Mouse (Mus musculus): ENCODE measurements at regions not wholly inside any gene's neighbourhood (a gene's known extent, or its start where the extent isn't known, plus 50 kb on each side); places are given as distances from the start of the nearest gene placed in this dataset.

DNA sequence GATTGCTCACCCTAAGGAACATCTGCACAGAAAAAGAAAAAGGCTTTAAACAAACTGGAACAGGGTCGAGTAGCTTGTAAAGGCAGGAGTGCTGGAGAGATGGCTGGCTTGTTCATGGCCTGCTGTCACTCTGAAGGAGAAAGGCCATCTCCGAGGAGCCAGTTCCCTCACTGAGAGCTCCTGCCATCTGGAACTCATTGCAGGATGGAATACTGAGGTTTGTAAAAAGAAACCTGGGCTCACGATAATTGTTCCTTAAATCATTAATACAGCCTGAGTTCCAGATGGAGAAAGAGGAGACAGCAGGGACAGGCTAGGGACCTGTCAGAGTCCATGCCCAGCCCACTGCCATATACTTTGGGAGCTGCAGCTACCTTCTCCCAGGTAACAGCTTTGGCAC lies 100.8 kb upstream of the Gm12830 start:
- no peak for DNase-seq

- no peak for DNase-seq
Measured at GRCm38 (mm10) chr4:114721386-114721785, 100.1 kb upstream of the Gm12830 start.

GRCm38 (mm10) chr4:114728235-114729000 lies 93.1 kb upstream of the Gm12830 start:
- DNase-seq: no peak

DNA sequence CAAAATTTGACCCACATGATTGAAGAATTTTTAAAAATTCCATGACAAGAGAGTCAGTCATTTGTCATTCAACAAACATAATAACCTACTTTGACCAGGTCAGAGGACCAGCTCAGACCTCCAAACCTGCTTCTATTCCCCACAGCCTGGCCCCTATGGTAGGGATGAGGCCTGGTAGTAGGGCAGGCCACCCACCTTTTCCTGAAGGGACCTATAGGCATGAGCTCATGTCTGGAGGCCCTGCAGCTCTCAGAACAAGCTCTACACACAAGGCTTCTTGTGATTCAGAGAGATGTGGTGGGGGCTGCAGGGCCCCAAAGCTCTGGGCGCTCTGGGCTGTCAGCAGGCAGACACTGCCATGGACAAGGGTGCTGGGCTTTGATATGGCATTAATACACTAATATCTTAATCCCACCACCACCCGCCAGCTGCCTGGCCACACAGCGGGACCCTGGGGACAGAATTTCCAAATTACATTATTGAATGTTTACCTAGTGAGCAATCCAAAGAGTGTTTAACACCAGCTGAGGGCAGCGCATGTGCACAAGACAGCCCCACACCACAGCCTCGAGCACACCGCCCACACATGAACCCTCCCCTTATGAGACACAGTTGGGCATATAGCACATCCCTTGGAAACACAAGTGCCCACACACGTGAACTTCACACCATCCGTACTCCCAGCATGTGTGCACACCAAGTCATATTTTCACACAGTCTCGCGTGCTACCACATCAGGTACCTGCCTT lies 88.1 kb upstream of the Gm12830 start:
- no peak for DNase-seq

DNA sequence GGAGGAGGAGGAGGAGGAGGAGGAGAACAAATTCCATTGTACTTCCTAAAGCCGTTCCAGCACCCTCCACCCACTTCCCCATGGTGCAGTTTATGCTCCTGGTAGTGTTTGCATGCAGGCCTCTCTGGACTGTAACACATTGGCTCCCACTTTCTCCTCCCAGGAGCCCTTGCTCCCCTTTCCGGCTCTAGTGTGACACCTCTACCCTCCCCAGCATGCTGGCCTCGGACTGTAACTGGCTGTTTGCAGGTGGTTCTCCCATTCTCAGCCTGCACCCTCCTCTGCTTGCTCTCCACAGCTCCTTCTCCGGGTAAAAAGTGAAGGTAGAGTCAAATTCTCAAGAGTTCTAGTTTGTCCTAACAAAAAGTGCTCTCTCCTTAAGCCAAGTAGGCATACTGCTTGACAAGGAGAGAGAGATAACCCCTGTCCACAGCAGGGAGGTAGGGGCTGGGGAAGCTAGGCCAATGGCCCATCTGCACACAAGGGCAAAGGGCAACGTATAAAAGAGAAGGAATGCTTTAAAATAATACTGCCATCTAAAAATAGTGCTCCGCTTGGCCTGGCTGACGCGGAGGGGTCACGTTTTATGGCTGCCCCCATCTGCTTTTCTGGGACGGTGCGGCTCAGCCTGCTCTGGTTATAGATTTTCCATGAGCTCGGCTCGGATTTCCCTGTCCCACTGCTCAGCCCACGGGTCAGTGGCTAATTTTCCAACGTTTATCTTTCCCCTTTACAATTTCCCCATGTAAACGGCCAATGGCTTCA lies 82.4 kb upstream of the Gm12830 start:
- peak; percentile 48 for DNase-seq

- DNase-seq: no peak
Measured at GRCm38 (mm10) chr4:114748131-114748530, 73.4 kb upstream of the Gm12830 start.

DNA sequence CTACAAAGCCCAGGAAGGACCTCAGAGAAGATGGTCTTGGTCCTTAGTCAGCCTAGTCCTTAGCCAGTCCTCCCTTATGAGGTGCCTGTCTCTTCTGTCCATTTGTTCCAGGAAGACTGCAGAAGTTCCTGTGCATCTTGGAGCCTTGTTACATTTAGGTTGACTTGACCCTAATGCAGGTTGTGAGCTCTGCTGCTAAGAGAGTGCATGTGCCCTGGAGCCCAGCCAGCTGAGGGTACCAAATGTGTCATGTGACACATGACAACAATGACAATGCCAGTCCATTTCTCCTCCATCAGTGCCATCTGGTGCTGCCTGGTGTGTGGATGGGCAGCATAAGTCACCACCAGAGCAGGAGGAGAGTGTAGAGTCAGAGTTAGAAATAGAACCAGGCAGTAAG lies 61.7 kb upstream of the Gm12830 start:
- DNase-seq: no peak

GRCm38 (mm10) chr4:114766643-114767393 lies 54.7 kb upstream of the Gm12830 start:
- DNase-seq: peak; percentile 37
